Mouse (Mus musculus): ENCODE results near the gene Shcbp1l.
"Not testable (repeated sequence)": the region's sequence is repeated elsewhere in the genome, so short reads cannot be mapped to it uniquely, and the experiment has no call there.

DNA sequence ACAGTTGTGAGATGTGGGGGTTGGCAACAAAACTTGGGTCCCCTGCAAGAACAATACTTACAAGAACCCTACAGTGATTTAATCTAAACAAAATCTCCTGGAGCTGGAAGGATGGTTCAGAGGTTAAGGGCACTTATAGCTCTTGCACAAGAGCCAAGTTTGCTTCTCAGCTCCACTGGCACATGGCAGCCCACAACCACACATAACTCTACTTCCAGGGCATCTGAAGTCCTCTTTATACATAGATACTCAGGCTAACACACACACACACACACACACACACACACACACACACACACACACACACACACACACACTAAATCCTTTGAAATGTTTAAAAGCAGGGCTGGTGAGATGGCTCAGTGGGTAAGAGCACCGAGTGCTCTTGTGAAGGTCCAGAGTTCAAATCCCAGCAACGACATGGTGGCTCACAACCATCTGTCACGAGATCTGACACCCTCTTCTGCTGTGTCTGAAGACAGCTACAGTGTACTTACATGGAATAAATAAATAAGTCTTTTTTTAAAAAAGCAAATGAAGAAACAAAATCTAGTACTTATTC is 8.6 kb upstream of the Shcbp1l start:
- not testable (repeated sequence) for TF ChIP-seq CTCF (IDR thresholded peaks at IDR 0.05; ENCODE audit: low read depth, low read length); POLR2A (IDR thresholded peaks at IDR 0.05; ENCODE audit: extremely low read depth, insufficient read depth, low read length)

All from liver, adult 2 months (tissue).